Mouse (Mus musculus) CH12F3 (cell line): ENCODE data around the gene Atf6b.

Experiments
- in situ Hi-C: fragments of 300-500 bp; cut with MboI; formaldehyde crosslinking; loops from 2 replicates; pipeline ENCODE4 v1.14.3; 2020; ENCODE audit warnings: low sequenced_read_pairs

The Atf6b gene

GRCm38 (mm10) chr17:34646906-34647787 lies at the start of gene Atf6b:
TSS of gene Atf6b (plus strand) at chr17:34647146.
- in situ Hi-C loops, result no loop called here

- in situ Hi-C loops, result no loop called here
Observed at GRCm38 (mm10) chr17:34597566-34598095, 49.3 kb upstream of the Atf6b start, which contains the start of gene Ager. TSS of gene Ager (plus strand) at chr17:34597862.

- in situ Hi-C loops, result no loop called here
Observed at GRCm38 (mm10) chr17:34599891-34600290, 47.1 kb upstream of the Atf6b start.

GRCm38 (mm10) chr17:34601796-34602195 lies 45.1 kb upstream of the Atf6b start:
- in situ Hi-C loops, result no loop called here

GRCm38 (mm10) chr17:34603375-34604060 lies 43.4 kb upstream of the Atf6b start, which contains the start of gene Rnf5:
TSS of gene Rnf5 (minus strand) at chr17:34603690.
- in situ Hi-C loops, result no loop called here

GRCm38 (mm10) chr17:34604061-34604508 lies 42.9 kb upstream of the Atf6b start, which contains the start of gene Agpat1:
TSS of gene Agpat1 (plus strand) at chr17:34604262.
- in situ Hi-C loops, result no loop called here

GRCm38 (mm10) chr17:34604511-34605237 lies 42.3 kb upstream of the Atf6b start:
- in situ Hi-C loops, result no loop called here

- in situ Hi-C loops, result no loop called here
Observed at GRCm38 (mm10) chr17:34605609-34606008, 41.3 kb upstream of the Atf6b start.

GRCm38 (mm10) chr17:34606186-34607039 lies 40.5 kb upstream of the Atf6b start:
- in situ Hi-C loops, result no loop called here

GRCm38 (mm10) chr17:34607997-34608396 lies 38.9 kb upstream of the Atf6b start:
- in situ Hi-C loops, result no loop called here

GRCm38 (mm10) chr17:34611050-34611449 lies 35.9 kb upstream of the Atf6b start:
- in situ Hi-C loops, result no loop called here

- in situ Hi-C loops, result no loop called here
Observed at GRCm38 (mm10) chr17:34613054-34613645, 33.8 kb upstream of the Atf6b start.

GRCm38 (mm10) chr17:34613830-34614229 lies 33.1 kb upstream of the Atf6b start:
- in situ Hi-C loops, result no loop called here

GRCm38 (mm10) chr17:34615871-34616270 lies 31.1 kb upstream of the Atf6b start, which contains the start of gene Egfl8:
TSS of gene Egfl8 (minus strand) at chr17:34615971.
- in situ Hi-C loops, result no loop called here

GRCm38 (mm10) chr17:34618999-34619398 lies 27.9 kb upstream of the Atf6b start:
- in situ Hi-C loops, result no loop called here

GRCm38 (mm10) chr17:34621006-34621405 lies 25.9 kb upstream of the Atf6b start:
- in situ Hi-C loops, result loop anchor here (10.0 kb wide), 1 partner anchor 186 kb away; no protein-coding TSS in a partner anchor

GRCm38 (mm10) chr17:34623161-34623560 lies 23.8 kb upstream of the Atf6b start:
- in situ Hi-C loops, result loop anchor here (10.0 kb wide), 1 partner anchor 188 kb away; no protein-coding TSS in a partner anchor

GRCm38 (mm10) chr17:34624981-34625380 lies 22.0 kb upstream of the Atf6b start:
- in situ Hi-C loops, result loop anchor here (10.0 kb wide), 1 partner anchor 190 kb away; no protein-coding TSS in a partner anchor
